Mouse (Mus musculus) T-cell, adult 2 months (primary cell): ENCODE measurements around the gene Pipox.

Source experiments
- DNase-seq: peaks from one replicate; pipeline ENCODE4 v3.0.0; 2022; ENCODE audit warnings: low spot score

Pipox gene

DNA sequence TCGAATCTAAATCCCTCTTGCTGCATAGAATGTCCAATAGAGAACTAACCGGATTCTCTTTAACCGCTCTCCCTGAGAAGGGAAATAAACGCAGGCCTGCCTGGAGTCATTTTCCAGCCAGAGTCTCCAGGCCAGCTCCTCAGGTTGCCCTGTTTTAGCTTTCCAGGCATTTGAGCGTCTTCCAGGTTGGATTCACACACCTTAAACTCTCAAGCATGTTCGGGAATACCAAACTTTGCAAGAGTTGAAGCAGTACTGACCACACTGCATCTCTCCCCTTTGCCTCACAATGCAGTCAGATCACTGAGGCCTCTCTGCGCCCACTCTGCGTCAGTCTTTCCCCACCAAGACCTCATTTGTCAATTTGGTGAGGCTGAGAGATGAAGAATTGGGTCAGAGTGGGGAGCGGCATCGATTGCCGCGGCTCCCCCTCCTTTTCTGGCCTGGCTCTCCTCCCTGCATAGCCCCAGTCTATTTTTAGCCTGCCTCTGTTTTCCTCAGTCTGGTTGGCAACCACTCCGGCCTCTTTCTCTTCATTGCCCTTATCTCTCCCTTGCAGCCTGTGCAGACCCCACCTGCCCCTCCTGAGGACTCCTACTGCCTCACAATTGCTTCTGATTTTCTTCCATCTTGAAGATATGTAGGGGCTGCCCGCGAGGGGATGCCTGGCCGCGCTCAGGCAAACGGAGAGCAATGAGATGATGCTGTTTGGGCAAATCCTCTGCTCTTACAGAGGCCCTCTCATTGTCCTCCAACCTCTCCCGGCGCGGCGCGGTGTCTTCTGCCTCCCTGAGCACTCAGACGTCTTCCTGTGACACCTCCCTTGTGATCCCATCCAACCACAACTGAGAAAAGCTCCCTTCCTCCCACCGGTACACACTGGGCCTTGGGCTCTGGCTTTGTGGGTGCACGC, 17.8 kb downstream of the Pipox start:
- DNase-seq = peak; percentile 17

DNA sequence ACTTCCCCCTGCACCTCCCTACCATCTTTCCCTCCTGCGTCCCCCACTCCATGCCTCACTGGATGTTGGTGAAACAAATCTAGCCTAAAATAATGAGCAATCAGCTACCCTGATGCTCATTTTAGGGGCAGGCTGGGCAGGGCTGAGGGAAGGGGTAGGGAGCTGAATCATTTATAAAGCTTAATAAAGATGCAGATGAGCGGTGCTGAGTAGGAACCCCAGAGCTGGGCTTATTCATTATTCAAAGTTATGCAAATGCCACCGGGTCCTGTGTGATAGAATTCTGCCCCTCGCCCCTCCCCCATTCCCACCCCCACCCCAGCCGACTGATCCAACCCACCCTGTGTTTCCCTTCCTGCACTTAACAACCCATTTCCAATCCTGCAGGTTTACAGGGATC, 18.6 kb downstream of the Pipox start:
- no peak for DNase-seq

DNA sequence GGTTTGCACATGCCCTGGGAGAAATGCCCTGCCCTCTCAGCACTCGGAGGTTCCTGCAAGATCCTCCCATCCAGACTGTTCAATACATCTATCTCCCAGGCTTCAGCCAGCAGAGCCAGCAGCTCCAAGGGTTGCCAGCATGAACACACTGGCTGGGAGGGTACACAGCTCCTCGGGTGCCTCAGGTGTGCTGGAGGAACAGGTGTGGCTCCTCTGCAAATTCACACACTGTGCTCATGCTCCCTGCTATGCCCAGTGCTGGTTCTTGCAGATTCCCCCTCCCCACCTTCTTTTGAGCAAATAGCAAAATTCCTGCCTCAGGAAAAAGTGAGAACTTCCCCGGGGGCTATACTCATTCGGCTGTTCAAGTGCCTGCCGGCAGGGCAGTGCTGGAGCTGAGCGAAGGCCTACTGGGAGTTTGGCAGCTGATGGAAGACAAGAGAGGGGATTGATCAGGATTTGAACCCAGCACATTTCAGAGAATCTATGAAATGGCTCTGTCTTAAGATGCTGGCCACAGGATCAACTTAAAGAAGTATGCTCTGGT, 19.1 kb downstream of the Pipox start:
- DNase-seq = no peak

DNA sequence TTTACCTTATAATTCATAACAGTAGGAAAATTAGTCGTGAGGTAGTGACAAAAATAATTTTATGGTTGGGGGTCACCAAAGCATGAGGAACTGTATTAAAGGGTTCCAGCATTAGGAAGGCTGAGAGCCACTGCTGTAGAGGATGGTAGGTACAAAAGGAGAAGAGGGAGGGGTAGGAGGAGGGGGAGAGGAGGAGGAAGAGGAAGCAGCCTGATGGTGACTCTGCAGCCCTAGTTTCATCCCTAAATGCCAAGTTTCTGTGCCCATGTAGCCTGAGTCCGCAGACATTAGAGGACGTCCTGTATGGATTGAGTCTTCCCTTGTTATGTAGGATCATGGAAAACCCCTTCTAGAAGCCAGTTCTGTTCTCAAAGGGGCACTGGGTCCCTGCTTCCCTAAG, 20.8 kb downstream of the Pipox start:
- DNase-seq = no peak

DNA sequence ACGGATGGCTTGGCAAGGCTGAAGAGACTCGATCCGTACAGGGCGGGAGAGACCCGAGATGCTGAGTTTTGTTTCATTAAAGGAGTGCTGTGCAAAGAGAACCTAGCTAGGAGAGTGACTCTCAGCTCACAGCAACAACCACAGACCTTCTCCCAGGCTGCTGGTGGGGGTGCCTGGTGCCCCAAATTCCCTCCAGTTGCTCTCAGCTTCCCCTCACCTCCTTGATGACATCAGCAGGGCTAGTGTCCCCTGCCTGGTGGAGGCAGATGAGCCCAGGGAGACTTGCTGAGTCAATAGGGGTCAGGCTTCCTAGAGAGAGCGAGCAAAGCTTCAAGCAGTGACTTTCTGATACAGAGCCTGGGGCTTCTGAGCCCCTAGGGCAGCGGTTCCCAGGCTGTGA, 21.2 kb downstream of the Pipox start:
- DNase-seq = no peak

DNA sequence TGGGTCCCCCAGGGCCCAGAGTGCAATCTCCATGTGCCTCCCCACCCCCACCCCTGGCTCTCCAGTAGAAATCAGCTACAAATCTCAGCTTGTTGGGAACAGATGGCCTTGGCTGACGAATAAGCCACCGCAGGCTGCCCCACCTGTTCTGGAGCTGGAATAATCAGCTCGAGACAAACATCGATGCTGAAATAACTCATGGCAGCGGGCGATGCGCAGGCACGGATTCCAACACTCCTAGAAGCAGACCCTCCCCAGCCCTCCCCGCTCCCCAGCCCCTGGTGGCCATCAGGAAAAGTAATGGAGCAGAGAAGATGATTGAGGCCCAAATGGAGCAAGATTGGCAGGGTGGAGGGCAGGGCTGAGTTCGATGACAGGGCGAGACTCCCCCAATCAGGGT, 21.7 kb downstream of the Pipox start:
- DNase-seq = no peak

DNA sequence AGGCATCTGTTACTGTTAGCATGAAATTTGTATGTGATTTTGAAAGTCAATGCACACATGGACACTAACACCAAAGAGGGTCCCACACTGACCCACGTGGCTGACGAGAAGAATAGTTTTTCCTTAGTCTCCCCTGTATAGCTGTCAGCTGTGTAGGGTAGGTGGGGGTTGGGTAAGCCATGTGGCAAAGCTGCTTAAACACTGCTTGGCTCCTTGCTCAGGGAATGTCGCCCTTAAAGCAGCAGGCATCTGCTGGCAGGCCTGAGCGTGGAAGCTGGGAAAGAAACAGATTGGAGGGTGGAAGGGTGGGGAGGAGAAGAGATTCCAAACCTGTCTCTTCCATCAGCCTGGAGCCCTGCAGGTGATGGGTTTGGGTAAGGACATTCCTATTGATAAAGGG, 22.5 kb downstream of the Pipox start:
- DNase-seq = no peak

DNA sequence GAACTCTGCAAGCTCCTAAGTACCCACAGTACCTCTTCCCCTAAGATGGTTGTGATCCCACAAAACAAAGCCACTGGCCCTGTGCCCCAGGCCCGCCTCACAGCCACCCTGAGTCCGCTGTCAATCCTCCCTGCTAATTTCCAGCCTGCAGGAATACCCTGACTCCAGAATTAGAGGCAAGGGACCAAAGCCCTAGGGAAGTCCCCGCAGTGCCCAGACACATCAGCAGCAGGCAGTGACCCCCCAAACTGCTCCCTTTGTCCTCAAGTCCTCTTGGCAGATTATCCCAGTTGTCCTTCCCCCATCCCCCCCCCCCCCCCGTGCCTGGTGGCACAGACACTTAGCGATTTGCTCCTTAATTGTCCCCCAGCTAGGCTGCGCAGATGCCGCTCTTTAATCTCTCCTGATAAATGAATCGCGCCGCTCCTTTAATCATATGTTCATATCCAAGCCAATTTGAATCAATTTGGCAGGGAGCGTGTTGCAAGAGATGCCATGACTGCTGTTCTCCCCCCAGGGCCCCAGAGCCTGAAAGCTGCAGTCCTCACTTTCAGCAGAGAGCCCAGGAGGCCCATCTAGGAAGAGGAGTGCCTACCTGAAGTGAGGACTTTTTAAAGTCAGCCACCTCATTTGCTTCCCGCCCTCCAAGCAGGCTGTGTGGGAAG, 26.3 kb downstream of the Pipox start:
- DNase-seq = no peak

DNA sequence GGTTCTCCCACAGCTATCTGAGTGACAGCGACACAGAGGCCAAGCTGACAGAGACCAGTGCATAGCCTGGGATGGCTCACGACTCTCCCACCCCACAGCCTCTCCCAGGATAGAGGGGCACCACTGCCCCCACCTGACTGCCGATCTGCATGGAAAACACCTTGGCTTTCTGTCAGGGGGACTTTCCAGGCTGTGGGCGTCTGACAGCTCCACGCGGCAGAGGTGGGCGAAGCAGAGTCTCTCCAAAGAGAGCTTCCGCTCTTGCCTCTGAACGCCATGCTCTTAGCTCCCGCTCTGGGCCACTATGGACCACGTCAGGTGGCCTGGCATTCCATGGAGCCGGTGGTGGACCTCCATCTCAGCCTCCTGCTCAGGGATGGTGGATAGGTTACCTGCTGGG, 29.1 kb downstream of the Pipox start:
- no peak for DNase-seq

DNA sequence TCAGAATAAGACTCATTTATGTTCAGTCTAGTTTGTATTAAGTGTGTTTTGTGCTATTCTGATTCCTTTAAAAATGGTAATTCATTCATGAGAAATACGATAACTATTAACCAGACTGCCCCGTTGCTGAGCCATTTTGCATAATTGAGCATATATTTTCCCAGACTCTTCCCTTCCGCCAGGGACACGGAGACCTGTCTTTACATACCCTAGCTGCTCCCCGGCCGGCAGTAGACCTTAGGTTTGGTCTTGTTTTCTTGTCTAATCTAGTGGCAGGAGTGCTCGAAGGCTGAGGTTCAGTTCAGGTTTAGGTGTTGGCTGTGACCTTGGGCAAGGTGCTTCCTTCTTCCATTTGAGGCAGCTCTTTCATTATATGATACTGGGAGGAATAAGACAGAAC, 31.0 kb downstream of the Pipox start:
- DNase-seq = no peak

DNA sequence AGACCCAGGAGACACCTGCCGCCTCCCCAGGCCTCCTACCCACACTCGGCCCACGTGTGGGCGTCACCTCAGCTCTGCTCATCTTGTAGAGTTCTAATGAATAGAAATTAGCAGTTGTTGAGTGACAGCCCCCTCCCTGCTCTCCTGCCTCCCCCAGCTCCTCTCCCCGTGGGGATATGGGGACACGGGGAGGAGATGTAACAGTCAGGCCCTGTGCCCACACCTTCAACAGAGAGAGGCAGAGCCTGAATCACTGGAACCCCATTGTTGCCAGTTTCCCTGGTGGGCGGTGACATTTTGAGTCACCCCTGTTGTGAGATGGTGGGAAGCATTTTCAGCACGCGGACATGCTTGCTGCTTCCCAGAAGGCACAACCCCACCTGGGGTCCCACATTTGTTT, 32.9 kb downstream of the Pipox start:
- DNase-seq = no peak

DNA sequence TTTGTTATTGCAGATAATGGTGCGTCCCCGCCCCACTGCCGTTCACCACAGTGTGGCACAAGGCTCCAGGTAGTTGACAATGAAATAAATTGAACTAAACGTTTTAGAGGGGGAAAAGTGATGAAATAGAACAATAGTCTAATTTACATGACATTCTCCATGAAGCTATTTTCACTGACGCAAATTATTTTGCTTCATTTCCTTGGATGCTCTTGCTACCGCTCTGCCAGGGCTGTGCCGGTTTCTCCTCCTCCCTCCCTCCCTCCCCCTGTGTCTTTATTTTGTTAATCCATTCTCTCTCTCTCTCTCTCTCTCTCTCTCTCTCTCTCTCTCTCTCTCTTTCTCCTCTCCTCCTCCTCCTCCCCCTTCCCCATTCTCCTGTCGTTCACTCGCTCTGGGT, 35.3 kb downstream of the Pipox start:
- no peak for DNase-seq

DNA sequence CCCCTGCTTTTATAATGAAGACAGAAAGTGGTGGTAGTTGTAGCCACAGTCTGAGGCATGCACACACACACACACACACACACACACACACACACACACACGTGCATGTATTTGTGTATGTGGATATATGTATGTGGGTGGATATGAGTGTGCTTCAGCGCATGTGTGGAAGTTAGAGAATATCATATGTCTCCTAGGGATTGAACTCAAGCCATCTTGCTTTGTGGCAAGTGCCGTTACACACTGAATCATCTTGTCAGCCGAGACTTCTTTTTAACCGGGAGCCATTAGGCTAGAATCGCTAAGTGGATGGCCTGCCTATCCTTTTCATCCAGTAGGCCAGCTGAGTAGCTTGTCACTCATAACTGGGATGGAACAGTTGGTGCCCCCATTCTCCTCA, 36.8 kb downstream of the Pipox start:
- DNase-seq = no peak

DNA sequence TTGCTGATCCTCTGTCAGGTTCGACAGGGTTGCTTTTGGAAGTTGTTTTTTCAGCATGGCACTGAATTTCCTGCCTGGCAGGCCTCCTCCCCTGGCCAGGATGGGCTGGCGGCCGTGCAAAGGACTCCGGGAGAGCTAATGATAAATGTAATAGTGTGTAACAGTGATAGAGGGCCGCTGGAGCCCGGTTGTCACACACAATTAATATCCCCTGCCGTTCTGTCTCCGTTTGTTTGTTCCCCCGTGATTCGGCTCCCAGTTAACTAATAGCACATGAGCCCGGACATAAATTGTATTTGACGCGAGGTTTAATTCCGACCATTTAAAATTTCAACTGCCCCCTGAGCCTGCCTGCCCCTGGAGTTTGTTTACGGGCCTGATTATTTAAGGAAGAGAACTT, 38.5 kb downstream of the Pipox start:
- no peak for DNase-seq

DNA sequence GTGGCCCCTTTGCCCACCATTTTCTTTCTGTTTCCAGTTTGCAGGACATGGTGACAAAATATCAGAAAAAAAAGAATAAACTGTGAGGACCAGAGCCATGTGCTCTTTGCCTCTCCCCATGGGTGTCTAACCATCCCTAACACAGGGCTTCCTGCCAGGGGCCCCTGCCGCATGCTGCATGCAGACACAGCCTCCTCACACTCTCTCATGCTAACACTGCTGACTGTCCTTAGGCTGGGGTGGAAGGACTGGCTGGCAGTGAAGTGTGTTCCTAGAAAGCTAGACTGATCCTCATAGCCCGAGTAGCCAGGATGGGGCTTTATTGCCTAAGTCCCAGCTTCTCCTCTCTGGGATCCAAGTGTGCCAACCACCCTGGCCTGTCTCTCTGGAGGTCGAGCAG, 39.3 kb downstream of the Pipox start:
- DNase-seq = no peak

DNA sequence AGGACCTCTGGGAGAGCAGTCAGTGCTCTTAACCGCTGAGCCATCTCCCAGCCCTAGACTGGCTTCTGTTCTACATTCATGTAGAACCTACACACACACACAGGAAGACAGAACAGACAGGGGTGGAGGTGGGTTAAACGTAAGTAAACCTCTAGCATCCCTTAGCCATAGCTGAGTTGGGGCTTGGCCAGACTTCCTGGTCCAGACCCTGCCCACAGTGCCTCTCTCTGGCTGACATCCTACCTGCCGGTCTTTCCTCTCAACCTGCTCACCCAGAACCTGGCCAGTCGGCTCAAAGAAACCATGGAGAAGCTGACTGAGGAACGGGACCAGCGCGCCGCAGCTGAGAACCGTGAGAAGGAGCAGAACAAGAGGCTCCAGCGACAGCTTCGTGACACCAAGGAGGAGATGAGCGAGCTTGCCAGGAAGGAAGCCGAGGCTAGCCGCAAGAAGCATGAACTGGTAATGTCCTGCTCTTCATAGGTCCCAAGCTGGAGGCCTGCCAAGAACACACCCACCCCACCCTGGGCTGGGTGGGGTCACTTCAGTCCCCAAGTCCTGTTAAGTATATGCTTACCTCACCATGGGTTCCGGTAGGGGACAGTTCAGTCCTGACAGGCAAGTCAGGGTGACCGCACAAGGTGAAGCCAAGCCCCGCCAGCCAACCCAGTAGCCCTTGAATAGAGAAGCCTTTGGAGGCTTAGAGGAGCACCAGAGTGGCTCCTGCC, 40.8 kb downstream of the Pipox start:
- DNase-seq = no peak

DNA sequence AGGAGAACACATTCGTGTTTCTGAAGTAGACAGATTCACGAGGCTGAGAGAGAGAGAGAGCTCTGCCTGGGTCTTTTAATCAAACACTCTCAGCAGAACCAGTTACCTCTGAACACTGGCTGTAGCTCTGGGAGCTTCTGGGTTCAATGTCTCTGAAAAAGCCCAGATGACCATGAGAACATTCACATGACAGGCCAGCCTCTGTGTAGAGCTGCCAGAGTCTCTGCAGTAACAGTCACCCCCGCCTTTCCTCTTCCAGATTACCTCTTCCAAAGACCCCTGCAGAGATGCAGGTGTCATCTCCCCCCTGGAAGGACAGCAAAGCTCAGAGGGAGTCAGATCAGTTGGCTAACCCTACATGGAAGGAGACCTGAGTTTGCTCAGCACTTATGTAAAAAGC, 41.7 kb downstream of the Pipox start:
- DNase-seq = no peak

DNA sequence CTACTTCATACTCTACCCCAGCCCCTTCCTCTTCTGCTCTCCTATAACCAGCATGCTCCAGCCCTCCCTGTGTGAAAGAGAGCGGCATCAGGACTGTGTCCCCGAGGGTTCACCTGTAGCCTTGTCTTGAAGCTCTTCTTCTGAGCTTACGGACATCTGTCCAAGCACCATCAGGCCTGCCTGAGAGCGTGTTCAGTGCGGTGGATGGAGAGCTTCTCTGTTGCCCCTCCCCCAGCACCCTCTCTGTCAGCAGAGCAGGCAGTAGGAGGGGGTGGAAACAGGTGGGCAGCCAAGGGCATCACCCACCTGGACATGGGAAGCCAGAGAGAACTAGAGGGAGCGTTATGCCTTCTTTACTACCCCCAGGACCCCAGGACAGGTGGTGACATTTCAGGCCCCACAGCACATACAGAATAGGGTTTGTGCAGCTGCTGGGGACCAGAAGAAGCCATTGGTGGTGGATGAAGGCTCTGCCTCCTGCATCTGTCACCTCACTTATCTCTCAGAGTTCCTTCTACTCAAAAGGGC, 42.3 kb downstream of the Pipox start:
- DNase-seq = no peak

DNA sequence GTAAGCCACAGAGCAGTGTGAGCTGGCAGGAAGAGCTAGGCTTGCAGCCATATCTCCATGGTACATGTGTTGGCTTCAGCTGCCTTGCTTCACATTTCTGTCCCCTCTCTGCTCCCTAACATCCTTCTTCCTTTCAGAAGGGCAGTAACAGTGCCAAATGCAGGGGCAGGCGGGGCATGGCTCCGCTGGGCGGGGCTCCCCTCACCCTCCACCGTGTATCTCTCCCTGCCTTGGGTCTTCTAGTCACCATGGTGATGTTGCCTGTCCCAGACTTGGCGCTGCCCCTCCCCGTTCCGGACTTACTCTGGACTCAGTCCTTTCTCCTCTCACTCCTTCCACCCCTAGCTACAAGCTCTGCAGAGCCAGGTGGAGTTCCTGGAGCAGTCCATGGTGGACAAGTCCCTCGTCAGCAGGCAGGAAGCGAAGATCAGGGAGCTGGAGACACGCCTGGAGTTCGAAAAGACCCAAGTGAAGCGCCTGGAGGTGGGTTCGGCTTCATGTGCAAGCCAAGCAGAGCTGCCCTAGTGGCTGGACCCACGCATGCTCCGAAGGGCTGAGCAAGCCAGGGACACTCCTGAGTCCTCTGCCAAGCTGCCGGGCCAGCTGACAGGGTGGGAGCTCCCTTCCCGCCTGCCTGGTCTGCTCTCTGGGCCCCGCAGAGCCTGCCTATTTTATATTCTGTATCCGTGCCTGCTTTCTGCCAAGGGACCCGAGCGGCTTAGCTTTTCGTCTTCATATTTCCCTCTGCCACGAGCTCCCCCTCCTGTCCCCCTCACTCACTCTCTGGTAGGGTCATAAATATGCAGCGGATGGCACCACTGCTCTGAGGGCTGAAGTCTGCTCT, 43.3 kb downstream of the Pipox start:
- DNase-seq = no peak

DNA sequence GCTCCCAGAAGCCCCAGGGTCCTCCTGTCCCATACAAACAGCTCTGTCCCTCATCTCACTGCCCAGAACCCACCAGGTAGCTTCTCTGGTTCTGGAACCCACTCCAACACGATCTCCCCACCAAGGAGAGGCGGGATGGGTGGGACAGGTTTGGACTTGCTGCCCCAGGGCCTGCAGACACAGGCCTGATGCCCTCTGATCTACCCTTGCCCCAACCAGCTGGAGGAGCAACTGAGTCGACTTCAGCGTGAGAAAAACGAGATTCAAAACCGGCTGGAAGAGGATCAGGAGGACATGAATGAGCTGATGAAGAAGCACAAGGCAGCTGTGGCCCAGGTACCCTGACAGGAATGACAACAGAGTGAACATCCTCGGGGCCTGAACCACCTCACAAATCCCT, 44.7 kb downstream of the Pipox start:
- no peak for DNase-seq

DNA sequence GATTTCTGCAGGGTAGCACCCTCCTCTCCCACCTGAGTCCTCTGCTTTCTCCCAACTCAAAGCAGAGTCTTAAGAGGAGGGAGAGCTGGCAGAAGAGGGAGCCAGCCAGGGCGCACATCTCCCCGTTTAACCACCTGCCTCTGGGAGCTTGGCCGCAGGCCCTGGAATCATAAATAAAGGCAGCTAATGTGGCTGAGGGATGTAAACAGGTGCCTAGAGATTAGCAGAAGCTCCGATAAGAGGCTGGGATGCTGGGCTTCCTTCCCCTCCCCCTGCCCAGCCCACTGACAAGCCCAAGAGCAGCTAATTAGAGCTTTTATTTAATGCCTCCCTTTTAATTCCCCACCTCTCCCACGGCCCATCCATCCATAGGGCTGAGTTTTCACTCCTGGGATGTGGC, 45.8 kb downstream of the Pipox start:
- no peak for DNase-seq
